Mouse (Mus musculus) naive thymus-derived CD4-positive, alpha-beta T cell, adult 2 months (primary cell): Measurements from ENCODE around the gene Llgl2.

Source experiments
- DNase-seq: peaks from one replicate; pipeline ENCODE4 v3.0.0-alpha.2; 2011; ENCODE audit warnings: low read depth

Gene Llgl2

GRCm38 (mm10) chr11:115809311-115809781 lies 14.5 kb upstream of the Llgl2 start:
- no peak for DNase-seq

- no peak for DNase-seq
Observed at GRCm38 (mm10) chr11:115810377-115810776, 13.5 kb upstream of the Llgl2 start.

GRCm38 (mm10) chr11:115811381-115812093 lies 12.3 kb upstream of the Llgl2 start:
- DNase-seq, result no peak

- no peak for DNase-seq
Observed at GRCm38 (mm10) chr11:115812095-115812494, 11.8 kb upstream of the Llgl2 start.

- peak; percentile 41 for DNase-seq
Observed at GRCm38 (mm10) chr11:115812533-115813420, 11.1 kb upstream of the Llgl2 start.

- DNase-seq, result peak; percentile 98
Observed at GRCm38 (mm10) chr11:115813507-115814296, 10.1 kb upstream of the Llgl2 start, which contains the start of gene Caskin2. TSS of gene Caskin2 (minus strand) at chr11:115813639.

GRCm38 (mm10) chr11:115814605-115815450 lies 9.0 kb upstream of the Llgl2 start, which contains the start of gene Tsen54:
TSS of gene Tsen54 (plus strand) at chr11:115814724.
- peak; percentile 87 for DNase-seq

GRCm38 (mm10) chr11:115817331-115817730 lies 6.5 kb upstream of the Llgl2 start:
- no peak for DNase-seq

- no peak for DNase-seq
Observed at GRCm38 (mm10) chr11:115819915-115820623, 3.8 kb upstream of the Llgl2 start.

- no peak for DNase-seq
Observed at GRCm38 (mm10) chr11:115821001-115821400, 2.8 kb upstream of the Llgl2 start.

GRCm38 (mm10) chr11:115824813-115825212 lies 964 bp downstream of the Llgl2 start:
- peak; percentile 26 for DNase-seq

GRCm38 (mm10) chr11:115826487-115826886 lies 2.6 kb downstream of the Llgl2 start:
- DNase-seq, result no peak

- no peak for DNase-seq
Observed at GRCm38 (mm10) chr11:115827624-115828023, 3.8 kb downstream of the Llgl2 start.

- no peak for DNase-seq
Observed at GRCm38 (mm10) chr11:115829036-115829435, 5.2 kb downstream of the Llgl2 start.

GRCm38 (mm10) chr11:115830550-115831325 lies 6.9 kb downstream of the Llgl2 start:
- no peak for DNase-seq

GRCm38 (mm10) chr11:115831518-115831917 lies 7.7 kb downstream of the Llgl2 start:
- DNase-seq, result no peak

GRCm38 (mm10) chr11:115832064-115832463 lies 8.2 kb downstream of the Llgl2 start:
- no peak for DNase-seq

GRCm38 (mm10) chr11:115832523-115832922 lies 8.7 kb downstream of the Llgl2 start:
- no peak for DNase-seq

GRCm38 (mm10) chr11:115833021-115833513 lies 9.2 kb downstream of the Llgl2 start:
- no peak for DNase-seq
